8 mouse cellular contexts compared by ENCODE assay signal in genomic region chr3:27182733-27183600, GRCm38 (mm10). TPM values are rescaled to one million over a fixed set of nuclear protein-coding genes. Genes with fewer than 3 reads are reported as not detected.
DNase-seq lines count a peak whose midpoint lies in the region; ATAC-seq lines count a peak whose summit lies in the region.

Gene Nceh1, plus strand, starts transcription at chr3:27182965.

- under 1% methylated on average over 54 of the region's 54 CpGs for WGBS in hindbrain, embryonic 12.5 days

- peak; percentile 96 for DNase-seq in Muller cell, postnatal 12 days (ENCODE audit: inconsistent ontology term)
- peak; percentile 96 for DNase-seq in cerebellum, adult 9-11 months
- peak; percentile 93 to 94 for DNase-seq in frontal cortex, postnatal 10 days (ENCODE audit: low spot score in 2 of 2)
- peak; percentile 91 to 95 for DNase-seq in layer of hippocampus, postnatal 14 days (ENCODE audit: low spot score in 2 of 2)
- peak; percentile 94 for DNase-seq in lung, postnatal 14 days
- peak; percentile 74 for DNase-seq in retina, adult 2 months (ENCODE audit: low read depth, low spot score)
- DNase-seq in thymus, postnatal 36 days: peak; percentile 96 to 97

- H3K4me2 ChIP-seq in hindbrain, embryonic 12.5 days (replicated peaks): peak within 1 kb of the TSS; percentile 81

- H3K9me3 ChIP-seq in hindbrain, embryonic 12.5 days (replicated peaks): no peaks in the 10 kb centered on the region

- ATAC-seq in hindbrain, embryonic 12.5 days (ENCODE audit: low FRiP score): peak; percentile 99

- no peaks in the 10 kb centered on the region for H3K27me3 ChIP-seq in hindbrain, embryonic 12.5 days

- H3K4me3 ChIP-seq in hindbrain, embryonic 12.5 days: peak within 1 kb of the TSS; percentile 64

- H3K36me3 ChIP-seq in hindbrain, embryonic 12.5 days: no peaks in the 10 kb centered on the region

- 0 out of 2 replicates have a peak, but pooled peaks cover 6% of the 10 kb centered on the region for H3K4me1 ChIP-seq in hindbrain, embryonic 12.5 days

- H3K27ac ChIP-seq in hindbrain, embryonic 12.5 days: no peak within 1 kb of the TSS

- H3K9ac ChIP-seq in hindbrain, embryonic 12.5 days: peak within 1 kb of the TSS; percentile 64

RNA-seq across cellular contexts. Expression of gene Nceh1, which starts in this region (rescaled TPM):
- polyA plus RNA-seq in hindbrain, embryonic 12.5 days (2016; fragmentation: Nextera tagmentation; extraction: Ambion mirVana): 5.1 and 5.6 TPM in 2 replicates
- 10 to 100 TPM; 93.7 to 95.0 TPM for total RNA-seq in layer of hippocampus, postnatal 14 days (2021)
